Mouse (Mus musculus) layer of hippocampus, adult 8-10 months (tissue): ENCODE measurements around the gene Gdf11. TPM values are rescaled to one million over a fixed set of nuclear protein-coding genes. Genes with fewer than 3 reads are reported as not detected.

Experiments
- total RNA-seq, 4 experiments: library from RNA; stranded (reverse); gene quantifications; 2 replicates each; pipeline ENCODE4 v1.2.4; 2022

Gene Gdf11
- total RNA-seq, 4 experiments from 2014 or later: 19.9 to 22.7 (median 22.3) TPM

Other genes starting within 250 kb of the Gdf11 start
- 10 to 100 TPM; 15.5 to 19.8 (median 16.2) TPM for gene Ikzf4, start 245.7 kb downstream of the Gdf11 start, total RNA-seq
- gene Suox, start 217.6 kb downstream of the Gdf11 start, total RNA-seq: 10 to 100 TPM; 12.0 to 16.6 (median 14.3) TPM
- 100 to 1,000 TPM; 132 to 151 (median 135) TPM for gene Rab5b, start 195.5 kb downstream of the Gdf11 start, total RNA-seq
- gene Pmel, start 187.5 kb downstream of the Gdf11 start, total RNA-seq: 1 to 10 TPM in 3 of 4 experiments, under 1 TPM in 1; 0.62 to 2.4 (median 1.1) TPM
- 1 to 10 TPM; 2.5 to 4.3 (median 3.4) TPM for gene Cdk2, start 186.7 kb downstream of the Gdf11 start, total RNA-seq
- 10 to 100 TPM; 11.3 to 15.4 (median 13.9) TPM for gene Dgka, start 146.9 kb downstream of the Gdf11 start, total RNA-seq
- 10 to 100 TPM; 19.6 to 27.3 (median 25.7) TPM for gene Pym1, start 143.8 kb downstream of the Gdf11 start, total RNA-seq
- gene Mmp19, start 100.8 kb downstream of the Gdf11 start, total RNA-seq: 1 to 10 TPM in 2 of 4 experiments, under 1 TPM in 2; 0.64 to 3.3 (median 1.5) TPM
- 10 to 100 TPM; 60.8 to 71.5 (median 65.6) TPM for gene Dnajc14, start 87.7 kb downstream of the Gdf11 start, total RNA-seq
- 10 to 100 TPM in 3 of 4 experiments, 1 to 10 TPM in 1; 9.5 to 13.9 (median 11.6) TPM for gene Tmem198b, start 87.3 kb downstream of the Gdf11 start, total RNA-seq
- 10 to 100 TPM; 32.7 to 41.2 (median 35.1) TPM for gene Sarnp, start 74.4 kb downstream of the Gdf11 start, total RNA-seq
- 10 to 100 TPM in 1 of 4 experiments, 1 to 10 TPM in 3; 8.9 to 10.5 (median 9.6) TPM for gene Ormdl2, start 70.1 kb downstream of the Gdf11 start, total RNA-seq
- gene Cd63, start 9.3 kb upstream of the Gdf11 start, total RNA-seq: 100 to 1,000 TPM in 2 of 4 experiments, 10 to 100 TPM in 2; 76.9 to 199 (median 126) TPM
- gene Rdh5, start 31.2 kb upstream of the Gdf11 start, total RNA-seq: 1 to 10 TPM; 4.5 to 7.8 (median 7.2) TPM
- 100 to 1,000 TPM in 2 of 4 experiments, 10 to 100 TPM in 2; 69.0 to 104 (median 90.6) TPM for gene Bloc1s1, start 32.3 kb upstream of the Gdf11 start, total RNA-seq
- 10 to 100 TPM; 29.5 to 35.4 (median 31.6) TPM for gene Itga7, start 42.1 kb upstream of the Gdf11 start, total RNA-seq
- not detected for gene Mettl7b, start 69.3 kb upstream of the Gdf11 start, total RNA-seq
- not detected for gene Olfr9, start 97.7 kb upstream of the Gdf11 start, total RNA-seq
- not detected for gene Olfr763, start 119.1 kb upstream of the Gdf11 start, total RNA-seq
- gene Olfr764-ps1, start 148.2 kb upstream of the Gdf11 start, total RNA-seq: not detected
- gene Olfr765, start 158.3 kb upstream of the Gdf11 start, total RNA-seq: not detected
- gene Olfr766-ps1, start 177.3 kb upstream of the Gdf11 start, total RNA-seq: not detected
- under 1 TPM in 1 of 4 experiments, not detected in 3; 0.11 TPM for gene Olfr767, start 191.2 kb upstream of the Gdf11 start, total RNA-seq
- not detected for gene Olfr768, start 207.7 kb upstream of the Gdf11 start, total RNA-seq
- not detected for gene Olfr769, start 226.1 kb upstream of the Gdf11 start, total RNA-seq
- not detected for gene Olfr770, start 247.3 kb upstream of the Gdf11 start, total RNA-seq